Mouse (Mus musculus): ENCODE data around the gene Bcas3.

The Bcas3 gene

GRCm38 (mm10) chr11:85777950-85778349 is 425.0 kb downstream of the Bcas3 start:
- DNase-seq (ENCODE audit: extremely low spot score, low read depth, low spot score), result no peak

- DNase-seq (ENCODE audit: extremely low spot score, low read depth, low spot score), result no peak
Observed at GRCm38 (mm10) chr11:85780303-85780702, 427.3 kb downstream of the Bcas3 start.

GRCm38 (mm10) chr11:85786113-85786718 is 433.2 kb downstream of the Bcas3 start:
- DNase-seq (ENCODE audit: extremely low spot score, low read depth, low spot score), result no peak

- DNase-seq (ENCODE audit: extremely low spot score, low read depth, low spot score), result no peak
Observed at GRCm38 (mm10) chr11:85789750-85790149, 436.8 kb downstream of the Bcas3 start.

GRCm38 (mm10) chr11:85790267-85790666 is 437.3 kb downstream of the Bcas3 start:
- DNase-seq (ENCODE audit: extremely low spot score, low read depth, low spot score), result no peak

GRCm38 (mm10) chr11:85791212-85791611 is 438.2 kb downstream of the Bcas3 start:
- DNase-seq (ENCODE audit: extremely low spot score, low read depth, low spot score), result no peak

GRCm38 (mm10) chr11:85792534-85793215 is 439.7 kb downstream of the Bcas3 start:
- DNase-seq (ENCODE audit: extremely low spot score, low read depth, low spot score), result no peak

- DNase-seq (ENCODE audit: extremely low spot score, low read depth, low spot score), result no peak
Observed at GRCm38 (mm10) chr11:85799456-85799855, 446.5 kb downstream of the Bcas3 start.

- no peak for DNase-seq (ENCODE audit: extremely low spot score, low read depth, low spot score)
Observed at GRCm38 (mm10) chr11:85799856-85800255, 446.9 kb downstream of the Bcas3 start.

- no peak for DNase-seq (ENCODE audit: extremely low spot score, low read depth, low spot score)
Observed at GRCm38 (mm10) chr11:85800380-85800779, 447.4 kb downstream of the Bcas3 start.

- no peak for DNase-seq (ENCODE audit: extremely low spot score, low read depth, low spot score)
Observed at GRCm38 (mm10) chr11:85804048-85804447, 451.1 kb downstream of the Bcas3 start.

- DNase-seq (ENCODE audit: extremely low spot score, low read depth, low spot score), result no peak
Observed at GRCm38 (mm10) chr11:85805779-85806178, 452.8 kb downstream of the Bcas3 start.

GRCm38 (mm10) chr11:85807353-85807752 is 454.4 kb downstream of the Bcas3 start:
- no peak for DNase-seq (ENCODE audit: extremely low spot score, low read depth, low spot score)

GRCm38 (mm10) chr11:85811229-85811628 is 458.3 kb downstream of the Bcas3 start:
- DNase-seq (ENCODE audit: extremely low spot score, low read depth, low spot score), result no peak

- no peak for DNase-seq (ENCODE audit: extremely low spot score, low read depth, low spot score)
Observed at GRCm38 (mm10) chr11:85811676-85812075, 458.7 kb downstream of the Bcas3 start.

GRCm38 (mm10) chr11:85812201-85812966 is 459.4 kb downstream of the Bcas3 start:
- no peak for DNase-seq (ENCODE audit: extremely low spot score, low read depth, low spot score)

- DNase-seq (ENCODE audit: extremely low spot score, low read depth, low spot score), result no peak
Observed at GRCm38 (mm10) chr11:85814678-85815077, 461.7 kb downstream of the Bcas3 start.

GRCm38 (mm10) chr11:85816471-85816870 is 463.5 kb downstream of the Bcas3 start:
- no peak for DNase-seq (ENCODE audit: extremely low spot score, low read depth, low spot score)

GRCm38 (mm10) chr11:85818401-85818800 is 465.4 kb downstream of the Bcas3 start:
- DNase-seq (ENCODE audit: extremely low spot score, low read depth, low spot score), result no peak

- no peak for DNase-seq (ENCODE audit: extremely low spot score, low read depth, low spot score)
Observed at GRCm38 (mm10) chr11:85820959-85821358, 468.0 kb downstream of the Bcas3 start.

GRCm38 (mm10) chr11:85821659-85822058 is 468.7 kb downstream of the Bcas3 start:
- no peak for DNase-seq (ENCODE audit: extremely low spot score, low read depth, low spot score)

- no peak for DNase-seq (ENCODE audit: extremely low spot score, low read depth, low spot score)
Observed at GRCm38 (mm10) chr11:85823181-85823580, 470.2 kb downstream of the Bcas3 start.

Data from hindlimb bud, embryonic 11.5 days (tissue).